Mouse (Mus musculus) ES-Bruce4 (cell line): ENCODE data around the gene Upb1.

Experiments
- CTCF ChIP-seq: IDR thresholded peaks from one replicate; pipeline ENCODE4 v1.8.1; 2011; ENCODE audit warnings: low read depth, low read length
- POLR2A ChIP-seq: IDR thresholded peaks from one replicate; pipeline ENCODE4 v1.8.1; 2011; ENCODE audit warnings: low read length; ENCODE audit not compliant: insufficient read depth

GRCm38 (mm10) chr10:75355341-75355740, 45.6 kb upstream of the Upb1 start:
- TF ChIP-seq CTCF = no peak
- TF ChIP-seq POLR2A = no peak
